Mouse (Mus musculus) embryonic facial prominence, embryonic 11.5 days (tissue): Measurements from ENCODE around the gene Myo1a. TPM values are rescaled to one million over a fixed set of nuclear protein-coding genes. Genes with fewer than 3 reads are reported as not detected.
"Not testable (repeated sequence)": the region's sequence is repeated elsewhere in the genome, so short reads cannot be mapped to it uniquely, and the experiment has no call there.

Experiments used
- ATAC-seq: fragments of 200-750 bp; cut with Nextera tagmentation; replicated peaks from 2 replicates; pipeline ENCODE4 v1.8.0; 2017; ENCODE audit warnings: low read depth; ENCODE audit not compliant: insufficient number of reproducible peaks, low FRiP score, low TSS enrichment
- DNase-seq: peaks from one replicate; pipeline ENCODE4 v3.0.0-alpha.2; 2015; ENCODE audit warnings: low spot score
- H3K27ac ChIP-seq: fragments of 300-500 bp; sonication (generic); replicated peaks from 2 replicates; pipeline ENCODE4 v1.5.1; 2014; ENCODE audit warnings: mild to moderate bottlenecking, low read depth, low read length, control low read depth
- H3K27me3 ChIP-seq: fragments of 300-500 bp; sonication (generic); 2 replicates; pipeline ENCODE4 v1.6.1; 2014; ENCODE audit warnings: mild to moderate bottlenecking, low read length, moderate library complexity, mixed read lengths; ENCODE audit not compliant: control insufficient read depth, insufficient read depth
- H3K36me3 ChIP-seq: fragments of 300-500 bp; sonication (generic); replicated peaks from 2 replicates; pipeline ENCODE4 v1.6.1; 2014; ENCODE audit warnings: low read depth, mild to moderate bottlenecking, low read length, moderate library complexity, mixed read lengths; ENCODE audit not compliant: control insufficient read depth, insufficient read depth
- H3K4me1 ChIP-seq: fragments of 300-500 bp; sonication (generic); 2 replicates; pipeline ENCODE4 v1.6.1; 2014; ENCODE audit warnings: low read length, mixed read lengths; ENCODE audit not compliant: control insufficient read depth, insufficient read depth
- H3K4me2 ChIP-seq: fragments of 300-500 bp; sonication (generic); 2 replicates; pipeline ENCODE4 v1.6.1; 2014; ENCODE audit warnings: low read depth, mild to moderate bottlenecking, control low read depth, low read length, moderate library complexity
- H3K4me3 ChIP-seq: fragments of 300-500 bp; sonication (generic); 2 replicates; pipeline ENCODE4 v1.5.1; 2014; ENCODE audit warnings: low read depth, low read length, control low read depth
- H3K9ac ChIP-seq: fragments of 300-500 bp; sonication (generic); replicated peaks from 2 replicates; pipeline ENCODE4 v1.6.1; 2014; ENCODE audit warnings: mild to moderate bottlenecking, control low read depth, low read length
- H3K9me3 ChIP-seq: fragments of 300-500 bp; sonication (generic); replicated peaks from 2 replicates; pipeline ENCODE4 v1.6.1; 2016; ENCODE audit warnings: mild to moderate bottlenecking, low read length, inconsistent platforms, mixed read lengths; ENCODE audit not compliant: control insufficient read depth
- whole genome bisulfite sequencing: fragments of 180-500 bp; shearing (Covaris S2); extraction: QIAGEN DNeasy Blood & Tissue Kit; methylation state at CpG from one replicate; pipeline ENCODE4 v1.1.7; 2014; 5-methylcytosine and 5-hydroxymethylcytosine counted together
- polyA plus RNA-seq: library from polyadenylated mRNA; unstranded; fragments of >200 nt; fragmentation: Nextera tagmentation; extraction: Ambion mirVana; gene quantifications from 2 replicates; pipeline ENCODE4 v1.2.1, GENCODE M21; 2014

The Myo1a gene
- polyA plus RNA-seq, 1 experiment from 2014 or later, result 0.55 TPM

DNA sequence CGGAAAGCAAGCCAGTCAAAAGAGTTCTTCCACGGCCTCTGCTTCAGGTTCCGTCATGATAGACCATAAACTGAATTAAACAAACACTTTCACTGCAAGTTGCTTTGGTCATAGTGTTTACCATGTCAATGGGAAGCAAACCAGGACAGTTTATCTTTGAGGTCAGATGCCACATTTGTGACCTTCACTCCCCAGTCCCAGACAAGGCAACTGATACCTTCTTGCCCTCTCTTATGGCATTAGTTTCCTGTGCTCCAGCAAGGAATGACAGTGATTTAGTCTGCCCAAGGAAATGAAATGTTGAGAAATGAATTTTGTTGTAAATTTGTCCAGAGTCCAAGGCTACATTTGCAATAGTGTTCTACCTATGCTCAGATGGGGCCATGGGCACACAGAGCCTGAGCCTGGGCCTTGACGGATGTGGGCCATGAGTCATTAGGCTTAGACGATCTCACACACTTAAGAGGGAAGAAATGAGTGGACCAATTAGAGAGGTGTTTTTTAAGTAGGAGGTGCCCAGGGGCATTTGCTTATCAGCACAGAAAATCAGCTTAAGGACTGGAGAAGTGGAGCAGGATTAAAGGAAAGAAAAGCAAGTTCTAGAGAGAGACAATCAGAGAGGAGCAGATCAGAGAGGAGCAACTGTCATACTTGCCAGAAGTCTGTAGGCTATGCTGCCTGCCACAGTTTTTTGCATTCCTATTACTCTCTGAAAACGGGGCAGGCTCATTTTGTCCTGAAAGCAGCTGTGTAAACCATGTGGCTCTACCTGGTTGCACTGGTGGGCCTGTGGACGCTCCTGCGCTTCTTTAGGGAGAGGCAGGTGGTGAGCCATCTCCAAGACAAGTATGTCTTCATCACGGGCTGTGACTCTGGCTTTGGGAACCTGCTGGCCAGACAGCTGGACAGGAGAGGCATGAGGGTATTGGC lies 54.5 kb downstream of the Myo1a start, which contains the start of the genes Rdh1 and Rdh16f1:
Gene Rdh1 (plus strand): TSS at position 541 of the 930 bp plus-strand sequence.
Gene Rdh16f1 (plus strand): TSS at position 607 of the 930 bp plus-strand sequence.
- DNase-seq (no peak), ATAC-seq (no peak)
- no peaks in the 10 kb centered on the region for H3K9me3 ChIP-seq
- H3K9ac ChIP-seq, result no peak within 1 kb of the TSS
- 77% methylated on average over 9 of the region's 9 CpGs for WGBS
- no peaks in the 10 kb centered on the region for H3K4me1 ChIP-seq
- no peaks in the 10 kb centered on the region for H3K27me3 ChIP-seq
- no peaks in the 10 kb centered on the region for H3K36me3 ChIP-seq
- no peak within 1 kb of the TSS for H3K4me3 ChIP-seq
- no peak within 1 kb of the TSS for H3K27ac ChIP-seq
- no peak within 1 kb of the TSS for H3K4me2 ChIP-seq

DNA sequence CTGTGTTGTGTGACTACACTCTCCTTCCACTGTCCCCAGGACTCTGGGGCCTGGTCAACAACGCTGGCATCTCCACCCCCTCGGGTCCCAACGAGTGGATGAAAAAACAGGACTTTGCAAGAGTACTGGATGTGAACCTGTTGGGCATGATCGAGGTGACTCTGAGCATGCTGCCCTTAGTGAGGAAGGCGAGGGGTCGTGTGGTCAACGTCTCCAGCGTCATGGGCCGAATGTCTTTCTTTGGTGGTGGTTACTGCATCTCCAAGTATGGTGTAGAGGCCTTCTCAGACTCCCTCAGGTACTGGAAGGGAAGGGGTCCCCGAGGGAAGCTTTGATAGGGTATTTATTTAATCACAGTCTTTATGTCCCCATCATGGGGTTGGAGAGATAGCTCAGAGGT lies 58.0 kb downstream of the Myo1a start:
- H3K9ac ChIP-seq, H3K27me3 ChIP-seq, ATAC-seq, DNase-seq, H3K4me2 ChIP-seq, H3K4me3 ChIP-seq, H3K36me3 ChIP-seq, H3K9me3 ChIP-seq, H3K27ac ChIP-seq, H3K4me1 ChIP-seq: not testable (repeated sequence)
- WGBS, result 83% methylated on average over 10 of the region's 10 CpGs

DNA sequence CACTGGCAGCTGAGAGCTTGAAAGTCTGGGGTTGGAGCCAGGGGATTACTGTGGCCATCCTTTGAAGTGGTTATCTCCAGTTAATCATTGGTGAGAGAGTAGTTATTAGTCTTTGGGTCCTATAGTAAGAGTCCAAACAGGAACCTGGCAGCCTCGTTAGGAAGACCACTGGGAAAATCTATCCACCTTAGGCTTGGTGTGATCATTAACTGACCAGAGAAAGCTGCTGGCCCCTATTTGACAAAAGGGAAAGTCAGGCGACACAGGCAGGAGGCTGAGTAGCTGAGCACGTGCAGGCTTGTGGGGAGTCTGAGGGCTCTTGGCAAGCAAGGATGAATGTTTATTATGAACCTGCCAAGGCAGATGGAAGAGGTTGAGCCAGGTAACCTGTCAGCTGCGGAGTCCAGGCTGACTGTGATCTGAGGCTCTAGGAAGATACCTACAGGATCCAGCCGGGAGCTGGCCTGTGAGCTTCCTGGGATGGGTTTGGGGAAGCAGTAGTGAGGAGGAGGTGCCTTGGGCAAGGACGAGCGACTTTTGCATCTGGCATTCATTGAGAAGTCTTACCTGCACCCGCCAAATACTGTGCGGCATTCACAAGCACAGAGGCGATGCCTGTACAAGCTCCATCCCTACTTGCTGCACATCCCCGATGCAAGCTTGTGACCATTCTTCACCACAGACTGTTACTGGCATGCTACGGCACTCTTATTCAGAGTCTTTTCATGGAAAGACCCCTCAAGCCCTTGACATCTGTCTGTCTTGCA lies 59.1 kb downstream of the Myo1a start:
- H3K9me3 ChIP-seq, result no peaks in the 10 kb centered on the region
- DNase-seq, result no peak
- no peak overlapping the region for H3K4me2 ChIP-seq
- no peak overlapping the region for H3K27ac ChIP-seq
- no peak overlapping the region for H3K4me3 ChIP-seq
- no peak overlapping the region for H3K9ac ChIP-seq
- no peaks in the 10 kb centered on the region for H3K4me1 ChIP-seq
- no peaks in the 10 kb centered on the region for H3K36me3 ChIP-seq
- H3K27me3 ChIP-seq, result no peaks in the 10 kb centered on the region
- WGBS, result 71% methylated on average over 12 of the region's 12 CpGs
- ATAC-seq, result no peak

DNA sequence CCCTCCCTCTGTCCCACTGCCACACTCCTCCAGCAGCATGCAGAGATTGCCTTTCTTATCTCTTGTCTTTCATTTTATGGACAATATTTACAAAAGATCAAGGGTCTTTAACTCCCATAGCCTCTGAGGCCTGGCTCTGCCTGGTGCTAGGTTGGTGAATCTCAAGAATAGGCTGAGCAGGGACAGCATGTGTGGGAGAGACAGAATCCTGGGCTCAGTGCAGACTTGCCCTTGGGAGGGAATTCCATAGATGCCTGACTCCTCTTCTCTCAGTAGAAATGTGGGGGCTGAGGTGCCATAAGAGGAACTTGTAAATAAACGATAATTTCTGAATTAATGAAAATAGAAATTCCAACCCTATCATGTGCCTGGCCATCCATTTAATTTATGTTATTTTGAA lies 61.6 kb downstream of the Myo1a start:
- no peaks in the 10 kb centered on the region for H3K36me3 ChIP-seq
- H3K4me1 ChIP-seq, result no peaks in the 10 kb centered on the region
- H3K9me3 ChIP-seq, result no peaks in the 10 kb centered on the region
- ATAC-seq (no peak), DNase-seq (no peak)
- H3K4me3 ChIP-seq, result no peak overlapping the region
- H3K9ac ChIP-seq, result no peak overlapping the region
- H3K4me2 ChIP-seq, result no peak overlapping the region
- 85% methylated on average over 1 of the region's 1 CpGs for WGBS
- H3K27me3 ChIP-seq, result no peaks in the 10 kb centered on the region
- H3K27ac ChIP-seq, result no peak overlapping the region

Other genes with a start within 250 kb of the Myo1a start
- 0.49 TPM in 1 of 2 replicates, not detected in the other for gene Stac3, start 203.5 kb upstream of the Myo1a start, polyA plus RNA-seq
- 2.1 and 2.8 TPM in 2 replicates for gene Ndufa4l2, start 190.2 kb upstream of the Myo1a start, polyA plus RNA-seq
- gene Shmt2, start 182.7 kb upstream of the Myo1a start, polyA plus RNA-seq, result 68.7 and 73.5 TPM in 2 replicates
- 4.4 and 6.9 TPM in 2 replicates for gene Nxph4, start 170.6 kb upstream of the Myo1a start, polyA plus RNA-seq
- 55.5 and 59.0 TPM in 2 replicates for gene Lrp1, start 84.0 kb upstream of the Myo1a start, polyA plus RNA-seq
- gene Stat6, start 62.2 kb upstream of the Myo1a start, polyA plus RNA-seq, result 8.1 and 8.2 TPM in 2 replicates
- gene Nemp1, start 38.3 kb upstream of the Myo1a start, polyA plus RNA-seq, result 11.2 and 11.7 TPM in 2 replicates
- 8.0 and 9.3 TPM in 2 replicates for gene Nab2, start 36.6 kb upstream of the Myo1a start, polyA plus RNA-seq
- 1.9 and 2.9 TPM in 2 replicates for gene Tac2, start 19.3 kb downstream of the Myo1a start, polyA plus RNA-seq
- 6.5 and 7.4 TPM in 2 replicates for gene Zbtb39, start 34.4 kb downstream of the Myo1a start, polyA plus RNA-seq
- gene Gpr182, start 46.6 kb downstream of the Myo1a start, polyA plus RNA-seq, result 0.28 and 0.45 TPM in 2 replicates
- not detected in 2 replicates for gene Rdh1, start 54.6 kb downstream of the Myo1a start, polyA plus RNA-seq
- not detected in 2 replicates for gene Rdh16f1, start 54.6 kb downstream of the Myo1a start, polyA plus RNA-seq
- gene Rdh9, start 71.2 kb downstream of the Myo1a start, polyA plus RNA-seq, result not detected in 2 replicates
- not detected in 2 replicates for gene Rdh16, start 96.0 kb downstream of the Myo1a start, polyA plus RNA-seq
- gene Rdh19, start 144.8 kb downstream of the Myo1a start, polyA plus RNA-seq, result not detected in 2 replicates
- not detected in 2 replicates for gene Rdh16f2, start 161.3 kb downstream of the Myo1a start, polyA plus RNA-seq
- gene Rdh7, start 183.6 kb downstream of the Myo1a start, polyA plus RNA-seq, result not detected in 2 replicates
- gene Sdr9c7, start 193.3 kb downstream of the Myo1a start, polyA plus RNA-seq, result not detected in 2 replicates